Mouse (Mus musculus) hindbrain, postnatal 0 days (tissue): ENCODE data around the gene Nt5e. TPM values are rescaled to one million over a fixed set of nuclear protein-coding genes. Genes with fewer than 3 reads are reported as not detected.

ENCODE experiments used
- ATAC-seq: fragments of 200-750 bp; cut with Nextera tagmentation; 2 replicates; pipeline ENCODE4 v1.8.0; 2017; ENCODE audit warnings: mild to moderate bottlenecking, moderate TSS enrichment, moderate library complexity
- DNase-seq: peaks from one replicate; pipeline ENCODE4 v3.0.0-alpha.2; 2015; ENCODE audit warnings: low spot score
- H3K27ac ChIP-seq: fragments of 300-500 bp; sonication (generic); 2 replicates; pipeline ENCODE4 v1.5.1; 2014; ENCODE audit warnings: mild to moderate bottlenecking
- H3K27me3 ChIP-seq: fragments of 300-500 bp; sonication (generic); 2 replicates; pipeline ENCODE4 v1.6.1; 2014; ENCODE audit warnings: low read length, mixed read lengths; ENCODE audit not compliant: insufficient read depth
- H3K36me3 ChIP-seq: fragments of 300-500 bp; sonication (generic); 2 replicates; pipeline ENCODE4 v1.6.1; 2014; ENCODE audit warnings: low read length, mixed read lengths; ENCODE audit not compliant: insufficient read depth
- H3K4me1 ChIP-seq: fragments of 300-500 bp; sonication (generic); 2 replicates; pipeline ENCODE4 v1.6.1; 2014; ENCODE audit warnings: antibody characterized with exemption, low read length, mixed read lengths; ENCODE audit not compliant: insufficient read depth
- H3K4me2 ChIP-seq: fragments of 300-500 bp; sonication (generic); 2 replicates; pipeline ENCODE4 v1.6.1; 2014; ENCODE audit warnings: low read depth, mild to moderate bottlenecking, low read length, moderate library complexity, mixed read lengths
- H3K4me3 ChIP-seq: fragments of 300-500 bp; sonication (generic); 2 replicates; pipeline ENCODE4 v1.5.1; 2014; ENCODE audit warnings: low read length
- H3K9ac ChIP-seq: fragments of 300-500 bp; sonication (generic); replicated peaks from 2 replicates; pipeline ENCODE4 v1.6.1; 2014; ENCODE audit warnings: mild to moderate bottlenecking, low read length, moderate library complexity, mixed read lengths
- H3K9me3 ChIP-seq: fragments of 300-500 bp; sonication (generic); 2 replicates; pipeline ENCODE4 v1.6.1; 2016; ENCODE audit warnings: low read length, mixed read lengths
- CTCF ChIP-seq: IDR thresholded peaks from 2 replicates; pipeline ENCODE4 v1.5.1; 2016; ENCODE audit warnings: antibody characterized with exemption, control low read depth, low read depth
- WGBS: fragments of 180-500 bp; shearing (Covaris S2); extraction: QIAGEN DNeasy Blood & Tissue Kit; methylation state at CpG from one replicate; pipeline ENCODE4 v1.1.7; 2014; 5-methylcytosine and 5-hydroxymethylcytosine counted together
- polyA plus RNA-seq: library from polyadenylated mRNA; unstranded; fragments of >200 nt; fragmentation: Nextera tagmentation; extraction: Ambion mirVana; gene quantifications from 2 replicates; pipeline ENCODE4 v1.2.1, GENCODE M21; 2015
- total RNA-seq: library from RNA; depleted of rRNA; stranded (reverse); fragments of >200 nt; gene quantifications from 2 replicates; pipeline ENCODE4 v1.2.3, GENCODE M21; 2014; rRNA removed

Nt5e gene
- 2.5 and 2.8 TPM in 2 replicates for total RNA-seq
- polyA plus RNA-seq, result 2.4 TPM in 2 replicates

DNA sequence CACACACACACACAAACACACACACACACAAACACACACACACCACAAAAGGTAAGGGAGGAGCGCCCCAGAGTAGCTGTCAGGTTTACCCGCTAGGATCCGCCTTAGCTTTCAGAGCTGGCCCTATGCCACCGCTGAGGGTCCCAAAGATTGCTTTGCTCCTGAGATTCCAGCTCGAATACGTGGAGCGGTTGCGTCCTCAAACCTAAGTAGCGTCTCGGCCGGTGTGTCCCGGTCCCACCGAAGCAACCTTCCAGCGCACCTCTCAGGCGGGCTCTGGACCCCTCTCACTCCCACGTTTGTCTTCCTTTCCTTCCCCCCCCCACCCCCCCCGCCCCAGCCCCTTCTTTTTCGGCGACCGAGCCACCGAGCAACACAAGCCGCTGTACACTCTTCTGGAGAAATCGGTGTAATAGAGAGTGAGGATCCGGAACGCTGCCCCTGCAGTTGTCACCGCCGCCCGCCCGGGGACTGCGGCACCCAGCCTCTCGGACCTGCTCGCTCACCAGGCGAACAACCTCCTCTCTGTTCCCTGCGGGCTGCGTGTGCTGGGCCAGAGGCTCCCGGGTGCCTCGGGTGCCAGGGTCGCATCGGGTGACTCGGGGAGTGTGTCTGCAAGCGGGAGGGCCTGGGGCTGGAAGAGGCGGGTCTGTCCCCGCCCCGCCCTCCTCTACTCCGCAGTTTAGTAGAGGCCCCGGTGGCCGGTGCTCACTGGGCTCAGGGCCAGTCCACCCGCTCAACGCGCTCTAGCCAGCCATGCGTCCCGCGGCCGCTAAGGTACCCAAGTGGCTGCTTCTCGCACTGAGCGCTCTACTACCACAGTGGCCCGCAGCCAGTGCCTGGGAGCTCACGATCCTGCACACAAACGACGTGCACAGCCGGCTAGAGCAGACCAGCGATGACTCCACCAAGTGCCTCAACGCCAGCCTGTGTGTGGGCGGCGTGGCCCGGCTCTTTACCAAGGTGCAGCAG is at the start of gene Nt5e:
Gene Nt5e, plus strand, starts transcription at position 268 of the 972 bp plus-strand sequence.
- 0 out of 2 replicates have a peak, but pooled peaks cover 3% of the 10 kb centered on the region for H3K27me3 ChIP-seq
- under 1% methylated on average over 62 of the region's 66 CpGs for WGBS
- peak within 1 kb of the TSS; percentile 51 for H3K9ac ChIP-seq
- no peak within 1 kb of the TSS for H3K27ac ChIP-seq
- H3K36me3 ChIP-seq, result no peaks in the 10 kb centered on the region
- DNase-seq (peak; percentile 75), ATAC-seq (peak; percentile 90)
- H3K4me2 ChIP-seq, result peak within 1 kb of the TSS; percentile 97
- no peaks in the 10 kb centered on the region for H3K9me3 ChIP-seq
- peak; percentile 24 for TF ChIP-seq CTCF
- H3K4me3 ChIP-seq, result peak within 1 kb of the TSS; percentile 63
- peaks cover 6% of the 10 kb centered on the region; the same call in 1 of the 2 replicates for H3K4me1 ChIP-seq

DNA sequence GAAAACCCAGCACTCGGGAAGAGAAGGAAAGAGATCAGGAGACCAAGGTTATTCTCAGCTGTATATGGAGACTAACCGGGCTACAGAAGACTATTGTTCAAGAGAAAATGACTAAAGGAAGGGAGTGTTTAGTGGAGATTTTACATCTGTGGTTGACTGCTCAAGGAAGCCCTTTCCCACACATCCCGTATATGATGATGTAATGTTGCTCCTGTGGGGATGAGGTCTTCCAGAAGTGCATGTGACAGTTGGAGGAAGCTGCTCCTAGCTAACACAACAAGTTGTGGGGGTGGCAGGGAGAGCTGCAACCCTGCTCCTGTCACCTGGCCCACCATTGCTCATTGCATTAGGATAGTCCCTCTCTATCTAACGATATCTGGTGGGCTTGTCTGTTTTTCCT is 49.4 kb upstream of the Nt5e start:
- no peak overlapping the region for H3K4me3 ChIP-seq
- H3K4me1 ChIP-seq, result no peaks in the 10 kb centered on the region
- no peaks in the 10 kb centered on the region for H3K36me3 ChIP-seq
- H3K9me3 ChIP-seq, result no peaks in the 10 kb centered on the region
- no peaks in the 10 kb centered on the region for H3K27me3 ChIP-seq
- 85% methylated on average over 4 of the region's 4 CpGs for WGBS
- no peak overlapping the region for H3K4me2 ChIP-seq
- H3K27ac ChIP-seq, result no peak overlapping the region
- ATAC-seq (no peak), DNase-seq (no peak)
- TF ChIP-seq CTCF, result no peak
- no peak overlapping the region for H3K9ac ChIP-seq

DNA sequence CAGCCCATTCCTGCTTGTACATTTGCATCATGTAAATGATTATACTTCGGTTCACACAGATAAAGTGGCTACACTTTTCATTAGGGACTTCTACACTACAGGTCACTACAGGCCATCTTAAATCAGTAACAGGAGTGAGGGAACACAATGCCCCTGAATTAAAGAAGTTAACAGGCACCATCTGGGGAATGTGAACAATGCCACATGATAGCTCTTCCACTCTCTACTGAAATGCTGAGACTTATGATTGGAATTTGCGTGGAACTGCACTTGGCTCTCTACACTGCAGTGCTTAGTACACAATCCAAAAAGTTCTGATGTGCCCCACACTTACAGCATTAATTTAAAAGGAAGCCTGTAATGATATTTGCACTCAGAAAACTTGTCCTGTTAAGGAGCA is 47.3 kb upstream of the Nt5e start:
- Histone ChIP-seq H3K4me1 (no peaks in the 10 kb centered on the region), H3K27me3 (no peaks in the 10 kb centered on the region), H3K9ac (no peak overlapping the region), H3K4me3 (no peak overlapping the region), H3K4me2 (no peak overlapping the region), H3K27ac (no peak overlapping the region), H3K9me3 (no peaks in the 10 kb centered on the region), H3K36me3 (no peaks in the 10 kb centered on the region)
- no peak for DNase-seq
- no peak for ATAC-seq
- WGBS, result 78% methylated on average over 2 of the region's 2 CpGs
- no peak for TF ChIP-seq CTCF

DNA sequence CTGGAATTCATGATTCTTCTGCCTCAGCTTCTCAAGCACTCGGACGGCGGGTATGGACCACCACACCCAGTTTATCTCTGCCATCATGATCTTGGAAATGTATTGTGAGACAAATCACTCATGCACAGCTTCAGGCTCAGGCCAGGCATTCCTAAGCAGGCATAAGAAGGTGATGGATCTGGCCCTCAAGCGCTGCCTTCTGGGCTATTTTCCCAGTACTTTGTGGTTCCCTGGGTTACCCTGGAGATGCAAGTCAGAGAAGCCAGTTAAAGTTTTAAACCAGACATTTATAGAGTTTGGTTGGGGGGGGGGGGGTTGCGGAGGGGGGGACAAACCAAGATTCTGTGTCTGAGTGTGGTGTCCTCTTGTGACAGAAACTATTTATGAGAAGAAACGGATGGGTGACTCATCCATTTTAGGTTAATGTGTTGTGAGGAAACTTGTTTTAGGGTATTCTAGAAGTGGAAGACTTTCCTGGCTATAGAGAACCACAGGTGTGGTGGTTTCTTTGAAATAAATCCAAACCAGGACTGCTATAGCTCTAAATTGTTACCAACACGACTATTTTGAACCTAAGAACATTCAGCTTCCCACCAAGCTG is 37.3 kb upstream of the Nt5e start:
- Histone ChIP-seq H3K4me2 (no peak overlapping the region), H3K27me3 (no peaks in the 10 kb centered on the region), H3K9me3 (no peaks in the 10 kb centered on the region), H3K9ac (no peak overlapping the region), H3K36me3 (no peaks in the 10 kb centered on the region), H3K4me1 (no peaks in the 10 kb centered on the region), H3K27ac (no peak overlapping the region), H3K4me3 (no peak overlapping the region)
- 81% methylated on average over 7 of the region's 7 CpGs for WGBS
- ATAC-seq, result no peak
- no peak for DNase-seq
- no peak for TF ChIP-seq CTCF

DNA sequence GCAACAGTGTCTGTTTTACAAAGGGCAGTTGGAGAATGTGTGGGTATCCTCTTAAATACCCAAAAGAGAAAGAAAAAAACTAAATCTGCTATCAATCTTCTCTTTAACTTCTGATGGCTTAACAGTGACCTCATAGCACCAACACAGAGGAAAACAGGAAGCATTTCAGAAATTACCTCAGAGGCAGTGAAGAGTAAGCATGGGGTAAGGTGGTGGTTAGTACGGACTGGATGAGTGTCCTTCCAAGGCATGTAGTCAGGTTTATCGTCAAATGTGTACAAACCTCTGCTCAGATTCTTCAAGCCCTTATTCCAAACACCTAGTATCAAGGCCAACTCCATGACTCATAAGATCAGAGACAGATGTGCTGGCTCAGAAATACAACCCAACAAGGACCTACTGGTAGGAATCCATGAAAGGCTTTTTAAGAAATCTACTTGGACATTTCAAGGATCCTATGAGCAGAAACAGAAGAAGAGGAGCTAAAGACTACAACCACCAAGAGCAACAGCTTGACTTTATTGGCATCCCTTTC is 34.1 kb upstream of the Nt5e start:
- no peaks in the 10 kb centered on the region for H3K36me3 ChIP-seq
- no peak overlapping the region for H3K4me3 ChIP-seq
- H3K4me1 ChIP-seq, result no peaks in the 10 kb centered on the region
- no peak overlapping the region for H3K9ac ChIP-seq
- TF ChIP-seq CTCF, result no peak
- DNase-seq (no peak), ATAC-seq (no peak)
- H3K27ac ChIP-seq, result no peak overlapping the region
- H3K9me3 ChIP-seq, result no peaks in the 10 kb centered on the region
- H3K4me2 ChIP-seq, result no peak overlapping the region
- no peaks in the 10 kb centered on the region for H3K27me3 ChIP-seq
- WGBS, result 91% methylated on average over 2 of the region's 2 CpGs

DNA sequence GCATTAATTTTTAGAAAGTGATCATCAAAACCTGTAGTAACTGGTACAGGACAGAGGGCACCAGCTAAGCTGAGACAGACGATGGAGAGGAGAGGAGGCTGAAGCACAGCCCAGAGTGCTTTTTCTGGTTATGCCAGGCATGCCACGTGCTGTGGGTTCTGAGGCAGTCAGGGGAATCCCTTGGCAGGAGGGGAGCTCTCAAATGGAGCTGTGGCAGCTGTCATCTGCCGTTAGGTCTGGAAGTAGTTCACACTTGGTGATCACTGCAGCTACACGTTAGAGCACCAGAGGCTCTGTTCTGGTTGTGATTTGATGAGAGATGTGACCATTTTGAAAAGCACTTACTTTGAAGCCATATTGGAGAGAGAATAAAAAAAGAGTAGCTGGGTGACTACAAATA is 31.2 kb upstream of the Nt5e start:
- DNase-seq (peak; percentile 40), ATAC-seq (peak; percentile 70)
- Histone ChIP-seq H3K4me1 (no peaks in the 10 kb centered on the region), H3K36me3 (no peaks in the 10 kb centered on the region), H3K4me2 (no peak overlapping the region), H3K9me3 (no peaks in the 10 kb centered on the region), H3K4me3 (no peak overlapping the region), H3K27me3 (no peaks in the 10 kb centered on the region), H3K9ac (no peak overlapping the region), H3K27ac (no peak overlapping the region)
- WGBS, result 49% methylated on average over 4 of the region's 4 CpGs
- TF ChIP-seq CTCF, result no peak
